ENCODE assay signal across 12 mouse cellular contexts in the genomic region with DNA sequence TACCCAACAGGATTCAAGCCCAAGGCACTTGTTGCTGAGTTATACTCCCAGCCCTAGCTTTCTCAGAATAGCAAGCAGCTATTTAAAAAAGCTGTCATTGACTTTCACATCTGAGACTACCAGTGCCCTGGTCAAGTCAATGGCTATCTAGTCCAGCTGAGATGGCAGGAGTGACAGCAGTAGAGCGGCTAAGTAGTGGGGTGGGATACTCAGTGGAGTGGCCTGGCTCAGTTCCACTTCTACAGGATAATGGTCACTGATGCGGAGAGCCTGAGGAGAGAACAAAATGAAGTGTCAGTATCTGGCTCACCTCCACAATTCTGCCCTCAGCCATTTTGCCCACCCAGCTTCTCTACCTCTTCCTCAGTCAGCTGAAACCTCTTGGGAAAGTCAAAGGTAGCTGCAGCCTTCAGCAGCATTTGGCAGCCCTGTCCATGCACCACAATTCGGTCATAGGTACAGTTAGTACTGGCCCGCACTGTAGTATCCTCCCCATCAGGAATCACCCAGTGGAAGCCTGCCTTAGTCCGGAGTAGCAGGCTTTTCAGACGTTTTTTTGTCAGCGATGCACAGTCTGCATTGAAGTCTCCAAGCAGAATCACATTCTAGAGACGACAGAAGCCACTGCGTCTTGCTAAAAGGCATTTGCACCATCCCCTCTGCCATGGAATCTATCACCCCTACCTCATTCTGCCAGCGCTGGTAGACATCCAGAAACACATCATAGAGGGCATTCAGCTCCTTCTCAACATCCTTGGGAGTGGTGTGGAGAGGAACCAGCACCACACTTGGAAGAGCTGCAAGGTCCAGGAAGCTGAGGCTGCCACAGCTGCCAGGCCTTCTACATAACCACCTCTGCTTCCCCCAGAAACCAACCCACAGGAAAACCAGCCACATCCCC. TPM values are rescaled to one million over a fixed set of nuclear protein-coding genes. Genes with fewer than 3 reads are reported as not detected.
DNase-seq lines count a peak whose midpoint lies in the region; ATAC-seq and TF ChIP-seq lines count a peak whose summit lies in the region.
"Had no signal": no experiment of that assay in that cellular context is flagged by ENCODE, and none has a peak within 500 bp of the region (broad histone marks: within the 10 kb centered on the region; RNA-seq: fewer than 3 reads in every experiment).

No protein-coding gene starts in this region.

- 32% methylated on average over 10 of the region's 10 CpGs for WGBS in forebrain, embryonic 10.5 days
- WGBS in forebrain, embryonic 14.5 days = 36% methylated on average over 10 of the region's 10 CpGs
- 27% methylated on average over 10 of the region's 10 CpGs for WGBS in lung, embryonic 14.5 days
- 25% methylated on average over 10 of the region's 10 CpGs for WGBS in embryonic facial prominence, embryonic 12.5 days

- no peak overlapping the region for H3K4me2 ChIP-seq in forebrain, embryonic 14.5 days (ENCODE audit: low read length)
- no peak overlapping the region for H3K4me2 ChIP-seq in lung, embryonic 14.5 days
- no peak overlapping the region for H3K4me2 ChIP-seq in embryonic facial prominence, embryonic 12.5 days (replicated peaks)
- H3K4me2 ChIP-seq: forebrain, embryonic 13.5 days; midbrain, embryonic 12.5 days had no signal

- no peaks in the 10 kb centered on the region for H3K27me3 ChIP-seq in forebrain, embryonic 10.5 days (ENCODE audit: poor library complexity, severe bottlenecking)
- H3K27me3 ChIP-seq in forebrain, embryonic 14.5 days (replicated peaks; ENCODE audit: control insufficient read depth, insufficient read depth, low read length) = no peaks in the 10 kb centered on the region
- H3K27me3 ChIP-seq in lung, embryonic 14.5 days (ENCODE audit: insufficient read depth, low read length) = no peaks in the 10 kb centered on the region
- H3K27me3 ChIP-seq in embryonic facial prominence, embryonic 12.5 days = no peaks in the 10 kb centered on the region
- H3K27me3 ChIP-seq: forebrain, embryonic 13.5 days; midbrain, embryonic 12.5 days had no signal

- no peak for TF ChIP-seq CTCF in lung, embryonic 14.5 days (IDR thresholded peaks at IDR 0.05; ENCODE audit: low read depth)

- no peak for ATAC-seq in forebrain, embryonic 14.5 days
- no peak for ATAC-seq in lung, embryonic 14.5 days (ENCODE audit: insufficient read depth)
- ATAC-seq in embryonic facial prominence, embryonic 12.5 days (ENCODE audit: insufficient number of reproducible peaks, insufficient read depth, low FRiP score, low TSS enrichment) = no peak
- ATAC-seq in megakaryocyte progenitor cell, adult 5-6 weeks (replicated peaks; ENCODE audit: poor library complexity) = 0 out of 2 replicates have a peak, but pooled peaks have one; percentile 4
- ATAC-seq: forebrain, embryonic 13.5 days had no signal

- H3K9me3 ChIP-seq in forebrain, embryonic 10.5 days = no peaks in the 10 kb centered on the region
- H3K9me3 ChIP-seq in forebrain, embryonic 14.5 days (replicated peaks; ENCODE audit: control insufficient read depth, low read length) = no peaks in the 10 kb centered on the region
- H3K9me3 ChIP-seq in lung, embryonic 14.5 days (ENCODE audit: low read depth, low read length) = no peaks in the 10 kb centered on the region
- H3K9me3 ChIP-seq in embryonic facial prominence, embryonic 12.5 days = no peaks in the 10 kb centered on the region
- H3K9me3 ChIP-seq: forebrain, embryonic 13.5 days; midbrain, embryonic 12.5 days had no signal

- H3K27ac ChIP-seq in forebrain, embryonic 10.5 days = no peak overlapping the region
- H3K27ac ChIP-seq in forebrain, embryonic 14.5 days (ENCODE audit: low read depth, low read length) = no peak overlapping the region
- H3K27ac ChIP-seq in lung, embryonic 14.5 days (ENCODE audit: low read depth) = no peak overlapping the region
- 0 out of 2 replicates have a peak overlapping the region, but pooled peaks have one; percentile 1 for H3K27ac ChIP-seq in embryonic facial prominence, embryonic 12.5 days
- H3K27ac ChIP-seq: forebrain, embryonic 13.5 days; kidney, postnatal 0 days; midbrain, embryonic 12.5 days had no signal

- no peak overlapping the region for H3K9ac ChIP-seq in forebrain, embryonic 14.5 days (ENCODE audit: low read length)
- H3K9ac ChIP-seq in lung, embryonic 14.5 days = no peak overlapping the region
- H3K9ac ChIP-seq in embryonic facial prominence, embryonic 12.5 days = no peak overlapping the region
- H3K9ac ChIP-seq: forebrain, embryonic 13.5 days; midbrain, embryonic 12.5 days had no signal

- no peak overlapping the region for H3K4me3 ChIP-seq in forebrain, embryonic 10.5 days
- no peak overlapping the region for H3K4me3 ChIP-seq in forebrain, embryonic 14.5 days (ENCODE audit: low read depth, low read length)
- no peak overlapping the region for H3K4me3 ChIP-seq in lung, embryonic 14.5 days (ENCODE audit: low read depth, low read length)
- H3K4me3 ChIP-seq in embryonic facial prominence, embryonic 12.5 days = no peak overlapping the region
- H3K4me3 ChIP-seq: forebrain, embryonic 13.5 days; midbrain, embryonic 12.5 days had no signal

- intact Hi-C loops in left cerebral cortex, postnatal 36 days (cut with DNase I) = no loop called here

- H3K4me1 ChIP-seq in forebrain, embryonic 10.5 days = peaks cover 6% of the 10 kb centered on the region
- H3K4me1 ChIP-seq in forebrain, embryonic 14.5 days (ENCODE audit: control insufficient read depth, insufficient read depth, low read length) = no peaks in the 10 kb centered on the region
- H3K4me1 ChIP-seq in lung, embryonic 14.5 days (ENCODE audit: insufficient read depth) = no peaks in the 10 kb centered on the region
- H3K4me1 ChIP-seq in embryonic facial prominence, embryonic 12.5 days = no peaks in the 10 kb centered on the region

- DNase-seq in forebrain, embryonic 10.5 days (ENCODE audit: extremely low spot score, low spot score) = peak; percentile 19
- no peak for DNase-seq in forebrain, embryonic 14.5 days (ENCODE audit: low spot score)
- DNase-seq in lung, embryonic 14.5 days = peak; percentile 38
- DNase-seq in lung, postnatal 14 days = no peak
- DNase-seq in left cerebral cortex, postnatal 36 days (ENCODE audit: low spot score in 2 of 2) = no peak
- no peak for DNase-seq in B cell, adult 2 months
- DNase-seq: cerebellum, adult 18-20 months had no signal

- peaks cover 16% of the 10 kb centered on the region for H3K36me3 ChIP-seq in forebrain, embryonic 10.5 days (replicated peaks)
- H3K36me3 ChIP-seq in forebrain, embryonic 14.5 days (ENCODE audit: control insufficient read depth, insufficient read depth, low read length) = peaks cover 8% of the 10 kb centered on the region; the same call in 1 of the 2 replicates
- peaks cover 10% of the 10 kb centered on the region; the same call in 1 of the 2 replicates for H3K36me3 ChIP-seq in lung, embryonic 14.5 days (ENCODE audit: insufficient read depth)
- 0 out of 2 replicates have a peak, but pooled peaks cover 4% of the 10 kb centered on the region for H3K36me3 ChIP-seq in embryonic facial prominence, embryonic 12.5 days

RNA-seq across cellular contexts. Expression of a gene that starts 3.1 kb away (rescaled TPM):
- 800 and 812 TPM in 2 replicates for polyA plus RNA-seq in forebrain, embryonic 10.5 days (2016; fragmentation: Nextera tagmentation; extraction: Ambion mirVana)
- 528 and 677 TPM in 2 replicates for polyA plus RNA-seq in forebrain, embryonic 14.5 days (2014; fragmentation: Nextera tagmentation; extraction: Ambion mirVana)
- polyA plus RNA-seq in lung, embryonic 14.5 days (2014; fragmentation: Nextera tagmentation; extraction: Ambion mirVana) = 989 and 995 TPM in 2 replicates
- polyA plus RNA-seq in embryonic facial prominence, embryonic 12.5 days (2016; fragmentation: Nextera tagmentation; extraction: Ambion mirVana) = 745 and 775 TPM in 2 replicates
- total RNA-seq in megakaryocyte progenitor cell, adult 5-6 weeks (2015) = 3,920 and 4,047 TPM in 2 replicates
- 1,333 and 1,759 TPM in 2 replicates for total RNA-seq in megakaryocyte progenitor cell, adult 5-6 weeks (2017)
- total RNA-seq in left cerebral cortex, postnatal 36 days (2021) = 100 to 1,000 TPM; 182 to 197 TPM

RNA-seq across cellular contexts. Expression of a gene that starts 8.0 kb away (rescaled TPM):
- polyA plus RNA-seq in forebrain, embryonic 10.5 days (2016; fragmentation: Nextera tagmentation; extraction: Ambion mirVana) = 66.3 and 75.8 TPM in 2 replicates
- polyA plus RNA-seq in forebrain, embryonic 14.5 days (2014; fragmentation: Nextera tagmentation; extraction: Ambion mirVana) = 60.2 and 65.0 TPM in 2 replicates
- 54.1 and 54.3 TPM in 2 replicates for polyA plus RNA-seq in lung, embryonic 14.5 days (2014; fragmentation: Nextera tagmentation; extraction: Ambion mirVana)
- 84.4 and 85.7 TPM in 2 replicates for polyA plus RNA-seq in embryonic facial prominence, embryonic 12.5 days (2016; fragmentation: Nextera tagmentation; extraction: Ambion mirVana)
- total RNA-seq in megakaryocyte progenitor cell, adult 5-6 weeks (2015) = 44.5 and 53.5 TPM in 2 replicates
- total RNA-seq in megakaryocyte progenitor cell, adult 5-6 weeks (2017) = 25.8 and 31.0 TPM in 2 replicates
- 10 to 100 TPM; 49.7 to 64.0 TPM for total RNA-seq in left cerebral cortex, postnatal 36 days (2021)

RNA-seq across cellular contexts. Expression of a gene that starts 8.5 kb away (rescaled TPM):
- polyA plus RNA-seq in forebrain, embryonic 10.5 days (2016; fragmentation: Nextera tagmentation; extraction: Ambion mirVana) = 4.5 and 5.1 TPM in 2 replicates
- polyA plus RNA-seq in forebrain, embryonic 14.5 days (2014; fragmentation: Nextera tagmentation; extraction: Ambion mirVana) = 2.9 and 3.1 TPM in 2 replicates
- polyA plus RNA-seq in lung, embryonic 14.5 days (2014; fragmentation: Nextera tagmentation; extraction: Ambion mirVana) = 10.3 and 11.0 TPM in 2 replicates
- polyA plus RNA-seq in embryonic facial prominence, embryonic 12.5 days (2016; fragmentation: Nextera tagmentation; extraction: Ambion mirVana) = 9.1 and 9.6 TPM in 2 replicates
- 21.2 and 24.5 TPM in 2 replicates for total RNA-seq in megakaryocyte progenitor cell, adult 5-6 weeks (2015)
- 7.1 and 17.4 TPM in 2 replicates for total RNA-seq in megakaryocyte progenitor cell, adult 5-6 weeks (2017)
- 1 to 10 TPM; 2.0 to 2.3 TPM for total RNA-seq in left cerebral cortex, postnatal 36 days (2021)

RNA-seq across cellular contexts. Expression of a gene that starts 19.2 kb away (rescaled TPM):
- 22.2 and 25.7 TPM in 2 replicates for polyA plus RNA-seq in forebrain, embryonic 10.5 days (2016; fragmentation: Nextera tagmentation; extraction: Ambion mirVana)
- 26.1 and 37.9 TPM in 2 replicates for polyA plus RNA-seq in forebrain, embryonic 14.5 days (2014; fragmentation: Nextera tagmentation; extraction: Ambion mirVana)
- 29.1 and 29.3 TPM in 2 replicates for polyA plus RNA-seq in lung, embryonic 14.5 days (2014; fragmentation: Nextera tagmentation; extraction: Ambion mirVana)
- 21.9 and 24.4 TPM in 2 replicates for polyA plus RNA-seq in embryonic facial prominence, embryonic 12.5 days (2016; fragmentation: Nextera tagmentation; extraction: Ambion mirVana)
- total RNA-seq in megakaryocyte progenitor cell, adult 5-6 weeks (2015) = 77.1 and 82.8 TPM in 2 replicates
- total RNA-seq in megakaryocyte progenitor cell, adult 5-6 weeks (2017) = 86.7 and 91.7 TPM in 2 replicates
- 10 to 100 TPM; 33.6 to 39.0 TPM for total RNA-seq in left cerebral cortex, postnatal 36 days (2021)

RNA-seq across cellular contexts. Expression of a gene that starts 23.2 kb away (rescaled TPM):
- 82.6 and 84.6 TPM in 2 replicates for polyA plus RNA-seq in forebrain, embryonic 10.5 days (2016; fragmentation: Nextera tagmentation; extraction: Ambion mirVana)
- 168 and 185 TPM in 2 replicates for polyA plus RNA-seq in forebrain, embryonic 14.5 days (2014; fragmentation: Nextera tagmentation; extraction: Ambion mirVana)
- 109 and 117 TPM in 2 replicates for polyA plus RNA-seq in lung, embryonic 14.5 days (2014; fragmentation: Nextera tagmentation; extraction: Ambion mirVana)
- polyA plus RNA-seq in embryonic facial prominence, embryonic 12.5 days (2016; fragmentation: Nextera tagmentation; extraction: Ambion mirVana) = 114 and 120 TPM in 2 replicates
- 128 and 135 TPM in 2 replicates for total RNA-seq in megakaryocyte progenitor cell, adult 5-6 weeks (2015)
- 123 and 206 TPM in 2 replicates for total RNA-seq in megakaryocyte progenitor cell, adult 5-6 weeks (2017)
- 100 to 1,000 TPM; 340 to 365 TPM for total RNA-seq in left cerebral cortex, postnatal 36 days (2021)

Comparison
In these comparisons a context has a peak if more than half of its experiments do, and no peak if none do; other contexts are left out.
1. DNase-seq: peak in forebrain, embryonic 10.5 days (single experiment) and lung, embryonic 14.5 days (single experiment); none in forebrain, embryonic 14.5 days (single experiment), lung, postnatal 14 days (single experiment), left cerebral cortex, postnatal 36 days (0 of 2) and B cell, adult 2 months (0 of 2).